Mouse (Mus musculus) frontal cortex, postnatal 25 days (tissue): ENCODE results near the gene P4htm.
A peak's percentile ranks its signal among the peaks of the same experiment; 100 is the strongest.
"Not testable (repeated sequence)": the region's sequence is repeated elsewhere in the genome, so short reads cannot be mapped to it uniquely, and the experiment has no call there.

Experiments used
- DNase-seq, 2 experiments: peaks; one replicate each; pipeline ENCODE4 v3.0.0; 2022; ENCODE audit warnings: low spot score in 2 of 2

The P4htm gene

DNA sequence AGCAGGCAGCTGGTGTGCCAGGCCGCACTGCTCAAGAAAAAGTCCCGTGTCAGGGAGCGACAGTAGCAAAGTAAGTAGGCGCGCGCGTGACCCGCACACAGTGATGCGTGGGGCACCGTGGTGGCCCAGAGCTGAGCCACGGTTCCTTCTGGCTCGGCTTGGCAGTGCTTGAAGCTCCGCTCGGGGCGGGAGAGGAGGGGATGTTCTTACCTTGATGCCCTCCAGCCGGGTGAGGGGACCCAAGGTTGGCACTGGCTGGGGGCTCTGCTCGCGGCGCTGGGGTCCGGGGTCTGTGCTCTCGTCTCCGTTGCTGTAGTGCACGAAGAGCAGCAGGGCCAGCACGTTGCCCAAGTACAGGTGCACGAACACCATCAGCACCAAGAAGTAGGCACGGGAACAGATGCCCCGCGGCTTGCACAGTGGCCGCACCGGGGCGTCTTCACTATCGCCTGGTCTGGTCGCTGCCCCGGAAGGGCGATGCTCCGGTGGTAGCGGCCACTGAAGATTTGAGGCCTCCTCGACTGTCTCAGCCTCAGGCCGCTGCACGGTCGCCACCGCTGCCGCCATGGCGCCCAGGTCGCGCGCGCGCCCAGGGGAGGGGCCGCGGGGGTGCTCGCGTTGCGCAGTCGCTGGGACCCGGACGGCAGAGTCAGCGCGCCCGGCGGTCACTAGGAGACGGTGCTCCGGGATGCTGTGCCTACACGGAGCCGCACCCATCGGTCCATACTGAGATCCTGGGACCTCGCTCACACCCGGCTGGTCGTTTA lies at the start of gene P4htm:
Gene P4htm (minus strand): TSS at position 670 of the 767 bp plus-strand sequence.
- DNase-seq = peak; percentile 61 to 65

DNA sequence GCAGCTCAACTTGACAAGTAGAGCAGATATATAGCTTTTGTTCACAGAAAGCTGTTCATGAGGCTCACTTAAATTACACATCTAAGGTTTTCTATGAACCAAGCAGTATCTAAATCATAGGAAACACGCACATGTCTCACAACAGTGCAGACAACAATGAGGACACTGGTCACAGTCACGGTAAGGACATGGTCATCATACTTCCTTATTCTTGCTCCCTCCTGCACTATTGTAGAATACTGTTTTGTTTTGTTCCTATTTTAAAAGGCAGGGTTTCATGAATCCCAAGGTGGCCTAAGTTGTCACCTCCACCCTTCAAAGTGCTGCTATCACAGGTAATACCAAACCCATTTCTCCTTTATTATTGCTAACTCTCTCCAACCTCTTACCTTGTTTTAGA lies 42.4 kb upstream of the P4htm start:
- no peak for DNase-seq

DNA sequence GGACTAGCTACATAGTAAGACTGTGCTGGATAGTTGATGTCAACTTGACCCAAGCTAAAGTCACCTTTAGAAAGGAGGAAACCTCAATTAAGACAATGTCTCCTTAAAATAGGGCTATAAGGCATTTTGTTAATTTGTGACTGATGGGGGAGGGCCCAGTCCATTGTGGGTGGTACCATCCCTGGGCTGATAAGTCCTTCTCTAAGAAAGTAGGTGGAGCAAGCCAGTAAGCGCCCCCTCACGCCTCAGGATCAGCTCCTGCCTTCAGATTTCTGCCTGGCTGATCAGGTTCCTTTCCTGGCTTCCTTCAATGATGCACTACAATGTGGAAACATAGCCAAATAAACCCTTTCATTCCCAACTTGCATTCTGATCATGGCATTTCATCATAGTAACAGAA lies 37.9 kb upstream of the P4htm start:
- DNase-seq = no peak

DNA sequence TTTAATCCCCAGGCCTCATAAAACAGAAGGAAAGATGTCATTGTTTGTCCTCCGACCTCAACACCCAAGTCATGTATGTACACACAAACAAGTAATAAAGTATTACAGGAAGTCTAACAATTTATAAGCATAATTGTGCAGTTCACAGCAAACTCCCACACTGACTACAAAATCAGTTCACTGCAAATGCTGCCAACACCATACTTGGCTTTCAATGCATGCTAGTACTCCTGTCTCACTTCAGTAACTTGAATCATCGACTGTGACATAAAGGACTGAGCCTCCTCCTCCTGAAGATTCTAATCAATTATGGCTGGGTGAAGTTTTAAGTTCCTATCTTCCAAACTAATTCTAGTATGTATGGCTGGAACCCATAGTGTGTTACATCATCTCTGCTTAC lies 36.4 kb upstream of the P4htm start:
- no peak for DNase-seq

DNA sequence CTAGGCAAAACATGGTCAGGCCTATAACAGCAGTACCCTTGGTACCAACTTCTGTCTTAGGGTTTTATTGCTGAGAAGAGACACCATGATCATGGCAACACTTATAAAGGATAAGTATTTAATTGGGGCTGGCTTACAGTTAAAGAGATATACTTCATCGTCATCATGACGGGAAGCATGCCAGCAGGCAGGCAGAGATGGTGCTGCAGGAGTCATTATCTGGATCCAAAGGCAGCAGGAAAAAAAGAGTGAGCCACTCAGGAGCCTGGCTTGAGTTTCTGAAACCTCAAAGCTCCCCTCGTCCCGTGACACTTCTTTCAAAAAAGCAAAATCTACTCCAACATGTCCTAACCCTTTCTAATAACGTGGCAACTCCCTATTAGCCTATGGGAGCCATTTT lies 34.9 kb upstream of the P4htm start:
- no peak for DNase-seq

DNA sequence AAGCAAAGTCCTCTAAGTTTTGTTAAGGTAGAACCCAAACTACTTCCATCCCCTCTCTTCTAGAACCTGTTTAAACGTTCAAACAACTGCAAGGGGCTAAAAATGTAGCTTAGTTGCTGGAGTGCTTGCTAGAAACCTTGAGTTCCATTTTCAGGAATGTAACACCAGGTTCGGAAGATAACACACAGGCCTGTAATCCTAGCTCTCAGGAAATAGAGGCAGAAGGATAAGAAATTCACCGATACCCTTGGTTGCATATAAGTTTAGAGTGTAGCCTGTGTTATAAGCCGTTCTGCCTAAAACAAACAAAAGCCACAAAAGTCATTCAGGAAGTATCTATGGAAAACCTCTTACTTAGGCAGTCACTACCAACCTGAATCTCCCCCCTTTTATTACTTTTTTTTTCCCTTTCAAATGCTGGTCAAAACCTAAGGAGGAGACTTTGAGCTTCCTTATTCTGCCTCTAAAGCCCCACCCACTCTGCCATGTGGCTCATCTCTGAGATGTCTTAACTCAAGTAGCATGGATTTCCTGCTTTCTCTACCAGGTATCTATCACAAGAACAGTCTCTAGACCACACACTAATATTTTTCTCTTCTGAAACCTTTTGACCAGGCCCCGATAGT lies 34.3 kb upstream of the P4htm start:
- DNase-seq = no peak

DNA sequence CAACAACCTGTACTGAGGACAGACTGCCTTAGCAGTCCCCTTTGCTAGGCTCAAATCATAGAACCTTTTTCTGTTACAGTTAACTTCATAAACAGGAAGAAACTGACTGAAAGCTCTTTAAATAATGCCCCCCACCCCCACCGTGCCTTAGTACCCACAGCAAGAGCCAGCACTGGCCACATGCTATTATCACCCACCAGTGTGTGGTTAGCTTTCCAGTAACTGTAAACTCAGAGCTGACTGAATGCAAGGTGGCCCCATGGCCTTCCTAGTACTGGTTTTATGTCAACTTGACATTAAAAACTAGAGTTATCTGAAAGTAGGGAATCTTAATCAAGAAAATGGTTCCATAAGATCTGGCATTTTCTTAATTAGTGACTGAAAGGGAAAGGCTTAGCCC lies 33.2 kb upstream of the P4htm start:
- no peak for DNase-seq

DNA sequence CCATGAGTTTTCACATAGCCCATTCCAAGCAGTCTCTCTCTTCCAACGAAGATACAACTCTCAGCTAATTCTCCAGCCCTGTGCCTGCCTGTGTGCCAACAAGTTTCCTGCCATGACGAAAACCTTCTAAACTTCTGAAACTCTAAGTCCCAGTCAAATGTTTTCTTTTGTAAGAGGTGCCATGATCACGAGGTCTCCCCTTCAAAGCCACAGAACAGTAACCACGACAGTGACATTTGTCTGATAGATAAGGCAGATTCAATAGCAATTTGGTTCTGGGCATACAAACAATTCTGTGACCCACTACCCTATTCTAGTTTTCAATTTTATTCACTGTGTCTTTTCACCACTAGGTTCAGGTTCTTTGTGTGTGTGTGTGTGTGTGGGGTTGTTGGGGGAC lies 30.7 kb upstream of the P4htm start:
- no peak for DNase-seq

DNA sequence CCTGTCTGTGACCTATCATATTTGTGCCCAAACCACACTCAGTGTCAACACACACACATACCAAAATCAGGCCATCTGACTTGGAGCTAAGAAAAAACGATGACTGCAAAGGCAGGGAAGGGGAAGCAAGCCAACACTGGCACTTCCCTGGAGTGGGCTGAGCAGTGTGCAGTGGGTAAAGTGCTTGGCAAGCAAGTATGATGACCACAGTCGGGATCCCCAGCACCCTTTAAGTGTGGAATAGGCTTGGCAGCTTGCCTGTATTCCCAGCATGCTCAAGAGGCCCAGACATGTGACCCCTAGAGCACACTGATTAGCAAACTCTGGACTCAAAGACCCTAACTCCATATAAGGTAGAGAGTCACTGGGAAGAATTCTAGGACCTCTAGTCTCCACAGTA lies 29.0 kb upstream of the P4htm start:
- no peak for DNase-seq

DNA sequence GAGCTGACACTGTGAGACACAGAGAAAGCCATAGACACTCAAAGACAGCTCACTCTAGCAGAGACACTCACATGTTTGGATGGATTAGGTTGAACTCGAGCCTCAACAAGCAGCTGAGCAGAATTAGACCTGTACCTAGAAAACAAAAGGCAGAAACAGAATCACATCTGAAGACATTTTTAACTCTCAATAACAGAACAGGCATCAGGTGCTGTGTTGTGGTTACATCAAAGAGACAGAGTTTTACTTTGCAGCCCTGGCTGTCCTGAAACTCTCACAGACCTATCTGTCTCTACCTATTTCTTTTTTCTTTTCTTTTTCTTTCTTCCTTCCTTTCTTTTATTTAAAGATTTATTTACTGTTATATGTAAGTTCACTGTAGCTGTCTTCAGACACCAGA lies 19.8 kb upstream of the P4htm start:
- DNase-seq = no peak

DNA sequence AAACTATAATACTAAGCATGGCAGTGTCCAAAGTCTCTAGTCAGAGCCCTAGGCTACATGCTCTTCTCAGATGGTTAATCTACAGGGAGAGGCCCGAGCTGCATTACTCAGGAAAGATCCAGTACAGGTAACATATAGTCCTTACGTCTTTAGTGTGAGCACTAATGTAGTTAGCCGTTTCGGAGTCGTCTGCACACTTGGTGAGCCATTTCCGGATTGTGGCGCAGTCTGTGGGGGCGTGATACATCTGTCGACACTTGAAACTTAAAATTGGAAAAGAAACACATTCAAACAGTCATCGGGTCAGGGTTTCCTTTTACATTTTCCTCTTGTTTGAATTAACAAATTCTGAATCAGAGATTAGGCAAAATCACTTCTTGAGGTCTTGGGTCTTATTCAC lies 14.0 kb upstream of the P4htm start:
- DNase-seq = no peak

DNA sequence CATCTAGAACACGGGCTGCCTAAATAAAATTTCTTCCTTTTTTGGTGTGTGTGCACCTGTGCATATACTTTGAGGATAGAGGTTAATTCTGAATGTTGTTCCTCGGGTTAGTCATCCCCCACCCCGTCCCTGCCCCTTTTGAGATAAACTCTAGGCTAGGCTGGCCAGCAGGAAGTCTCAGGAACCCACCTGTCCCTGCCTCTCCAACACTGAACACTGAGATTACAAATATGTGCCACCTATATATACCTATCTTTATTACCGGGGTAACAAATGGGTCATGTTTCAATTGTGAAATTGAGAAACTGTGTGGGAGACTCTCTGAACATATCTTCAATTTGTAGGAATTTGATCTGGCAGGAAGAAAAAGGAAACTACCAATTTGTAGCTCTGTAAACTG lies 11.4 kb upstream of the P4htm start:
- no peak for DNase-seq

DNA sequence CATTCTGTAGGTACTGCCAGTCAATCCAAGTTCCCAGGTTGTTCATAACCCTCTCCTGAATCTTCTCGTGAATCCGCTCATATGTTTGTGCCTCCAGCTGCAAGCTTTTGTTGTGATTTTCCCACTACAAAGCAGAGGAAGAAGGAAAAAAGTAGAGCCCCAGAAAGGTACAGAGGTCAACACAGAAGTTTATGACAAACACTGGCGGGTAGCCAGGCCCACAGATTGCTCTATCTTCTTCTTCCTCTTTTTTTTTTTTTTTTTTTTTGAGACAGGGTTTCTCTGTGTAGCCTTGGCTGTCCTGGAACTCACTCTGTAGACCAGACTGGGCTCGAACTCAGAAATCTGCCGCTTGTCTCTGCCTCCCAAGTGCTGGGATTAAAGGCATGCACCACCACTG lies 10.5 kb upstream of the P4htm start:
- not testable (repeated sequence) for DNase-seq

DNA sequence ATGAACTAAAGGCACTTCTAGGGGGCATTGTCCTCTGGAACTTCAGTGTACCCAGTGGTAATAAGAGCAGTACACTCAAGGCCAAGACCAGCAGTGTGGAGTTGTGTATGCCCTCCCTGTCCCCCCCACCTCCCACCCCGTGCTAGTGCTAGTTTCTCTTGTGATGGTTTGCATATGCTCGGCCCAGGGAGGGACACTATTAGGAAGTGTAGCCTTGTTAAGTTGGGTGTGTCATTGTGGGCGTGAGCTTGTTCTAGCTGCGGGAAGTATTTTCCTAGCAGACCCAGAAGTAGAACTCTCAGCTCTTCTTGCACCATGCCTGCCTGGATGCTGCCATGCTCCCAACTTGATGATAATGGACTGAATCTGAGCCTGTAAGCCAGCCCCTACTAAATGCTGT lies 4.5 kb upstream of the P4htm start:
- DNase-seq = no peak

DNA sequence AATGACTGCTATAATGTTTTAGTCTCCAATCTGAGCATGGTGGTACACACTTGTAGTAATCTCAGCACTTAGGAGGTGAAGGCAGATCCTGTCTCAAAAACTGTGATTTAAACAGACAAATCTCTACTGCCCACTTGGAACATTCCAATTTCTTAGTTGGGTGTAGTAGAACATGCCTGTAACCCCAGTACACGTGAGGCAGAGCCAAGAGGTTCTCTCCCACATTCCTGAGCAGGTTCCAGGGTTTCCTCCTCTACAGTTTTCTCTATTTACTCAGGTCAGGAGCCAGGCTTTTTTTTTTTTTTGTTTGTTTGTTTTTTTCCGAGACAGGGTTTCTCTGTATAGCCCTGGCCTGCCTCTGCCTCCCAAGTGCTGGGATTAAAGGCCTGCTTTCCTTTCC lies 2.5 kb upstream of the P4htm start:
- DNase-seq = no peak

DNA sequence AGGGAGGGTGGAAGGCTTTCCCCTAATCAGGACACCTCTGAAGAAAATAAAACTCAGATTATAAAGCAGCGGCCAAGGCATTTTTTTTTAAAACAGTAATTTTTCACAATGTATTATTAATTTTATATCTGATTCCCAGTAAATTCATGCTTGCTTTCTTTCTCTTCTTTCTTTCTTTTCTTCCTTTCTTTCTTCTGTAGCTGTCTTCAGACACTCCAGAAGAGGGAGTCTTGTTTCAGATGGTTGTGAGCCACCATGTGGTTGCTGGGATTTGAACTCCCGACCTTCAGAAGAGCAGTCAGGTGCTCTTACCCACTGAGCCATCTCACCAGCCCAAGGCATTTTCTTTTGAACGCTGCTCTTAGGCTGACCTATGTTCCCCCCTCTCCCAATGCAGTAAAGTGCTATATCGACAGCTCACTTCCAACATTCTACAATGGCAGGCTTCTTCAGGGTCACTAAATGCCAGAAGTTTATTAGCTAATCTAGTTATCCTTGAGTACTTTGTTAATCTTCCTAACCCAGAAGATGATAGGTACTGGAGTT lies 1.6 kb upstream of the P4htm start:
- DNase-seq = no peak

DNA sequence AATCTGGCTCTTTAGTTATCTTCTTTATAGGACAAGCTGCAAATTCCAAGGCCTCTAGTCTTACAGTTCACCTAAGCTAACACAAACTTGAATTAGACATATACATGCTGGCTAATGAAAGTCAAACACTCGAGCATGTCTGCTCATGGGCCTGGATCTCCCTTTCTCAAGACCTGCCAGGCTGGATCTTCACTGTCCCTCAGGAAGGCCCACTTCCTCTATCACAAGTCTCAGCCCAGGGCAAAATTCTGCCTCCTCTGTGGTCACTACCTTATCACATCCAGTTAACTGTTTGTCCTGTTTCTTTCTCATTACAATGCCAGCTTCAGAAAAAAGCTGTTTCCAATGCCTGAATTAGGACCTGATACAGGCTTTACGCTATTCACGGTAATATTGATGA lies 3.1 kb downstream of the P4htm start:
- no peak for DNase-seq

DNA sequence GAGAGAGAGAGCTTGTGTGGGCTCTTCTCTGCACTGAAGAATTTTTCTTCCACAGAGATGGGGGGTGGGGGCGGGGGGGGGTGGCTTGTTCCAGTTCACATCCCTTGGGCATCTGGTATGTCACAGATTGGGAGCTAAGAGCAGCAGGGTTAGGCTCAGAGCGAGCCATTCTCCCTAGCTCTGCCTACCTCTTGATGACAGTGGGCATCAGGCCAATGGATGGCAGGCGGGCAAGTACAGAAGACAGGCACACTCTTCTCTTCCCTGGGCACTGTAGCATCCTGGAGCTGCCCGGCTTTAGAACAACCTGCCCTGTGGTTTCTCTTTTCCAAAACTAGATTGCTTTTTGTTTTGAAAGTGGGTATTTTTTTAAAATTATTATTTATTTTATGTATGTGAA lies 6.0 kb downstream of the P4htm start:
- no peak for DNase-seq

DNA sequence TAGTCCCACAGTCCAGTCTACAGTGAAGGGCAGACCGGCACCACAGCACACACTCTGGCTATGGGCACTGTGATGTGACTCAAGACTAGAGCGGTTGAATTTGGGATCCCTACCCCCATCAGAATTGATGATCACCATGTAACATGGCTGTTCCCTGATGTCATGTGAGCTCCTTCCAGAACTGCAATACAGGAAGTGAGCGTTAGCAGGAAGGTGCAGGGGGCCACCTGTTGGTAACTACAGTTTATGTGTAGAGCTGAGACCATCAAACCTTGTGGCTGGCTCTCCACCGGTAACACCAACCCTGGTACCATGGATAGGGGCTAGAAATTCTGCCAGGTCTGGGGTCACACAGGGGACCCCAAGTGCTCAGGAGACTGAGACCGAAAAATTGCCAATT lies 8.2 kb downstream of the P4htm start:
- no peak for DNase-seq

DNA sequence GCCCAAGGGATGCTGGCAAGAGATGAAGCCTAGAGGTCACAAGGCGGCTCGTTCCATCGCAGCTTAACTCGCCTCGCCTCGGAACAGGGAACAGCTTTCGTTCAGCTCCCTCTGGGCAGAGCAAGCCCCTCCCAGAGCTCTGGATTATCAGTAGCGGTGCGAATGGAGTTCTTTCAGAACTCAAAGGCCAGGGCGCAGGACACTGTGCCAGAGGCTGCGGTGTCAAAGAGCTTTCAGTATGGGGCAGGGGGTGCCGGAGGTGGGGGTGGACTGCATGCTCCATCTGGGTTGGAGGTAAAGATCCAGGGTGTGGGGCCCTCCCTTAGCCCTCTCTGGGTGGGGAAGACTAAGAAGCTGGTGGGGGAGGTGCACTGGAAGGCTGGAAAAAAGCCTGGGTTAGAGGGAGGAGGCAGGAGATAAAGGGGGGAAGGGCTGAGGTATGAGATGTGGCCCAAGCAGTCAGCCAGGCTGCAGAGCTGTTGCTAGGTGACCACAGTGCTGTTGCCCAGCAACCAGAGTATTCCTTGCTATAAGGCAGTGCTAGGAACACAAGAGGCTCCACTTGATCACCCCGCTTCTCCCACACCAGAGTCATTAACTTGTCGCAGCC lies 9.8 kb downstream of the P4htm start:
- peak in 1 of 2 experiments; percentile 75 for DNase-seq

DNA sequence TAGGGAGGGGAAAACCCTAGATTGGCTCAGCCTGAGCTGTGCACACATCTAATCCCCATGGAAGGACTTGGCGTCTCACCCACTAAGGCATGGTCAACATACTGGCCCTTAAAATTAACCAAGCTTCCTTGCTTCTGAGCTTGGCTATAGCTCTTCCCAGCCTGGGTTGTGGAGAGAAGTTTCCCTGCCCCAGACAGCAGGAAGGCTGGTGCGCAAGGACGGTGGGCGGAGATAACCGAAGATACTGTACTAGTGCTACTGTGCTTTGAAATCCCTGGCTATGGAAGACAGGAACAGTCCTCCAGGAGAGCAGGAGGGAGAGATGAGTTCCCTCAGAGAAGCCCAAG lies 18.1 kb downstream of the P4htm start:
- DNase-seq = no peak

DNA sequence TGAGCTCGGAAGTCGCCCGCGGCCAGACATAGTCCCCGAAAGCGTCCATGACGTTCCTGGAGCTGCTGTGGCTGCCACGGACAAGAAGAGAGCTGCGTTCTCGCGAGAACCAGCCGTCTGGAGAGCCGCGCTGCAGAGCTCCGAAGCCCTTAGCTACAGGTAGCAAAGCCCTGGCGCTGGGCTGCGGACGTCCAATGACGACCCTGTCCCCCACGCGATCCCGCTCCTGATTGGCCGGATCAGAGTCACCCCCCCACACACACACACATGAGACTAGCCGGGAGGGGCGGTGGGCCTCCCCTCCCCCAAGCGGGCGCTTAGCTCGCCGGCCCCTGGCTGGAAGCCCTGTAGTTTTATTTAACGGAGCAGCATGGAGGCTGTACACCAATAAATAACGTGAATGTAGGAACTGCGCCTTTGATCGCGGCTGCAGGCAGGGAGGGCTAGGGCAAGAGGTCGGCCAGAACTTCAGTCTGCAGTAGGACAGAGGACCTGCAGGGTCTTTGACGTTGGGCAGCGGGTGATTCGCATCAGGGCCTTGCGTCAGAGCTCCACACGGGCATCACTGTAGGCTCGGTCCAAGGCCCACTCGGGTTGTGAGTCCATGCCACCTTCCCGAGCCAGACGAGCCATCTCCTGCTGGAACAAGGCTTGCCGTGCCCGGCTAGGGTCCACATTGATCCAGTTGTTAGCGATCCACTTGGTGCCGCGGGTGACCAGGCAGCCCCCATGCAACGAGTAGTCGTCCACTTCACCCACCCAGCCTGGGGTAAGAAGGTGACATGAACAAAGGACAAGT lies 18.7 kb downstream of the P4htm start, which contains the start of gene Wdr6:
Gene Wdr6 (minus strand): TSS at position 195 of the 799 bp plus-strand sequence.
- DNase-seq = peak; percentile 75 to 77
